Mouse (Mus musculus): ENCODE measurements at regions not wholly inside any gene's neighbourhood (a gene's known extent, or its start where the extent isn't known, plus 50 kb on each side); places are given as distances from the start of the nearest gene placed in this dataset.

- peaks cover 18% of the 10 kb centered on the region for H3K4me1 ChIP-seq (ENCODE audit: control insufficient read depth, insufficient read depth)
- H3K4me2 ChIP-seq (ENCODE audit: low read depth, low read length): no peak overlapping the region
- no peak for TF ChIP-seq EP300 (IDR thresholded peaks at IDR 0.05; ENCODE audit: low read depth)
- no peak for TF ChIP-seq CTCF (IDR thresholded peaks at IDR 0.05; ENCODE audit: low read depth)
- ATAC-seq (ENCODE audit: insufficient read depth, low read depth) (no peak), DNase-seq (ENCODE audit: low spot score) (no peak)
- no peaks in the 10 kb centered on the region for H3K36me3 ChIP-seq (replicated peaks; ENCODE audit: control insufficient read depth, insufficient read depth, low read length)
- H3K27ac ChIP-seq (ENCODE audit: low read depth): peak overlapping the region; percentile 52
- WGBS: 37% methylated on average over 5 of the region's 5 CpGs
- H3K27me3 ChIP-seq (ENCODE audit: control insufficient read depth, insufficient read depth, low read length): no peaks in the 10 kb centered on the region
- H3K9ac ChIP-seq (replicated peaks; ENCODE audit: low read depth, low read length): no peak overlapping the region
- no peak overlapping the region for H3K4me3 ChIP-seq (ENCODE audit: low read depth, low read length)
- no peaks in the 10 kb centered on the region for H3K9me3 ChIP-seq (replicated peaks; ENCODE audit: control insufficient read depth, low read length)
These were observed 124.6 kb downstream of the Tcp10c start for GRCm38 (mm10) chr17:13478866-13479571.

- 47% methylated on average over 11 of the region's 12 CpGs for WGBS
- peak overlapping the region; percentile 52; the same call in 1 of the 2 replicates for H3K27ac ChIP-seq (ENCODE audit: low read depth)
- ATAC-seq (ENCODE audit: insufficient read depth, low read depth): no peak
These were observed 125.2 kb downstream of the Tcp10c start for GRCm38 (mm10) chr17:13479572-13480063.

GRCm38 (mm10) chr17:13481445-13482085 is 127.2 kb downstream of the Tcp10c start:
- ATAC-seq (ENCODE audit: insufficient read depth, low read depth) (no peak), DNase-seq (ENCODE audit: low spot score) (peak; percentile 23)
- WGBS: 68% methylated on average over 7 of the region's 7 CpGs
- Histone ChIP-seq H3K4me2 (ENCODE audit: low read depth, low read length) (no peak overlapping the region), H3K36me3 (replicated peaks; ENCODE audit: control insufficient read depth, insufficient read depth, low read length) (no peaks in the 10 kb centered on the region), H3K4me3 (ENCODE audit: low read depth, low read length) (no peak overlapping the region), H3K9ac (replicated peaks; ENCODE audit: low read depth, low read length) (no peak overlapping the region), H3K27ac (ENCODE audit: low read depth) (peak overlapping the region; percentile 25; the same call in 1 of the 2 replicates), H3K27me3 (ENCODE audit: control insufficient read depth, insufficient read depth, low read length) (no peaks in the 10 kb centered on the region), H3K4me1 (ENCODE audit: control insufficient read depth, insufficient read depth) (peaks cover 7% of the 10 kb centered on the region; the same call in 1 of the 2 replicates), H3K9me3 (replicated peaks; ENCODE audit: control insufficient read depth, low read length) (no peaks in the 10 kb centered on the region)
- TF ChIP-seq EP300 (IDR thresholded peaks at IDR 0.05; ENCODE audit: low read depth) (no peak), CTCF (IDR thresholded peaks at IDR 0.05; ENCODE audit: low read depth) (no peak)

More at GRCm38 (mm10) chr17:13479572-13480063, 125.2 kb downstream of the Tcp10c start:
- Histone ChIP-seq H3K9ac (replicated peaks; ENCODE audit: low read depth, low read length) (no peak overlapping the region), H3K4me3 (ENCODE audit: low read depth, low read length) (no peak overlapping the region), H3K4me1 (ENCODE audit: control insufficient read depth, insufficient read depth) (peaks cover 12% of the 10 kb centered on the region), H3K27me3 (ENCODE audit: control insufficient read depth, insufficient read depth, low read length) (no peaks in the 10 kb centered on the region), H3K9me3 (replicated peaks; ENCODE audit: control insufficient read depth, low read length) (no peaks in the 10 kb centered on the region), H3K4me2 (ENCODE audit: low read depth, low read length) (no peak overlapping the region), H3K36me3 (replicated peaks; ENCODE audit: control insufficient read depth, insufficient read depth, low read length) (no peaks in the 10 kb centered on the region)
- DNase-seq (ENCODE audit: low spot score): no peak
- TF ChIP-seq CTCF (IDR thresholded peaks at IDR 0.05; ENCODE audit: low read depth): no peak

DNA sequence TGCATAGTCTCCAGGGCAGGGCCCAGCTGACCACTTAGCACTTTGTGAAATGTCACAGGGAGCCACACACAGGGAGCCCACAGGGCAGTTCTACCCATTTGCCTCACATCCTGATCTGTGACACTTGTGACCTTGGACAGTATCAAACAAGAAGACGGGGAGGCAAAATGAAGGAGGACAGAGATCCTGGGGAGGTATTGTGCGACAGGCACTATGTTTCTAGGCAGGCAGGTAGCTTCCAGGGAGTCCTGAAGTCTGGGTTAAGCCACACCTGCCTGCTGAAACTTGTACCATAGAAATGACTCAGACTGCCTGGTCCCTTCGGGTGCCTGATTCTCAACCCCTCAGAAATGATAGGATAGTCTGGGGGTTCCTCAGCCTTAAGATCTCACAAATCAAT is 127.8 kb downstream of the Tcp10c start:
- Histone ChIP-seq H3K36me3 (replicated peaks; ENCODE audit: control insufficient read depth, insufficient read depth, low read length) (no peaks in the 10 kb centered on the region), H3K4me2 (ENCODE audit: low read depth, low read length) (no peak overlapping the region), H3K9ac (replicated peaks; ENCODE audit: low read depth, low read length) (no peak overlapping the region), H3K27me3 (ENCODE audit: control insufficient read depth, insufficient read depth, low read length) (no peaks in the 10 kb centered on the region), H3K27ac (ENCODE audit: low read depth) (no peak overlapping the region), H3K4me3 (ENCODE audit: low read depth, low read length) (no peak overlapping the region), H3K4me1 (ENCODE audit: control insufficient read depth, insufficient read depth) (peaks cover 8% of the 10 kb centered on the region; the same call in 1 of the 2 replicates), H3K9me3 (replicated peaks; ENCODE audit: control insufficient read depth, low read length) (no peaks in the 10 kb centered on the region)
- 81% methylated on average over 3 of the region's 3 CpGs for WGBS
- ATAC-seq (ENCODE audit: insufficient read depth, low read depth) (no peak), DNase-seq (ENCODE audit: low spot score) (no peak)
- TF ChIP-seq EP300 (IDR thresholded peaks at IDR 0.05; ENCODE audit: low read depth) (no peak), CTCF (IDR thresholded peaks at IDR 0.05; ENCODE audit: low read depth) (no peak)

GRCm38 (mm10) chr17:13487291-13488215 is 133.2 kb downstream of the Tcp10c start:
- DNase-seq (ENCODE audit: low spot score): peak; percentile 97
- TF ChIP-seq CTCF (IDR thresholded peaks at IDR 0.05; ENCODE audit: low read depth): peak; percentile 22
- TF ChIP-seq EP300 (IDR thresholded peaks at IDR 0.05; ENCODE audit: low read depth): peak; percentile 81; the same call in 1 of the 2 replicates
- 36% methylated on average over 10 of the region's 10 CpGs for WGBS
- H3K4me2 ChIP-seq (ENCODE audit: low read depth, low read length): no peak overlapping the region
- H3K9me3 ChIP-seq (replicated peaks; ENCODE audit: control insufficient read depth, low read length): no peaks in the 10 kb centered on the region
- H3K4me3 ChIP-seq (ENCODE audit: low read depth, low read length): no peak overlapping the region
- H3K36me3 ChIP-seq (replicated peaks; ENCODE audit: control insufficient read depth, insufficient read depth, low read length): no peaks in the 10 kb centered on the region
- peak overlapping the region; percentile 92 for H3K27ac ChIP-seq (ENCODE audit: low read depth)
- peak; percentile 96 for ATAC-seq (ENCODE audit: insufficient read depth, low read depth)
- no peaks in the 10 kb centered on the region for H3K27me3 ChIP-seq (ENCODE audit: control insufficient read depth, insufficient read depth, low read length)
- no peak overlapping the region for H3K9ac ChIP-seq (replicated peaks; ENCODE audit: low read depth, low read length)
- peaks cover 16% of the 10 kb centered on the region for H3K4me1 ChIP-seq (ENCODE audit: control insufficient read depth, insufficient read depth)
